Mouse (Mus musculus): ENCODE measurements around the gene Cyp27a1. TPM values are rescaled to one million over a fixed set of nuclear protein-coding genes. Genes with fewer than 3 reads are reported as not detected.

The Cyp27a1 gene
- total and polyA plus RNA-seq, 2 experiments from 2014 or later, result 2.8 to 3.2 TPM

DNA sequence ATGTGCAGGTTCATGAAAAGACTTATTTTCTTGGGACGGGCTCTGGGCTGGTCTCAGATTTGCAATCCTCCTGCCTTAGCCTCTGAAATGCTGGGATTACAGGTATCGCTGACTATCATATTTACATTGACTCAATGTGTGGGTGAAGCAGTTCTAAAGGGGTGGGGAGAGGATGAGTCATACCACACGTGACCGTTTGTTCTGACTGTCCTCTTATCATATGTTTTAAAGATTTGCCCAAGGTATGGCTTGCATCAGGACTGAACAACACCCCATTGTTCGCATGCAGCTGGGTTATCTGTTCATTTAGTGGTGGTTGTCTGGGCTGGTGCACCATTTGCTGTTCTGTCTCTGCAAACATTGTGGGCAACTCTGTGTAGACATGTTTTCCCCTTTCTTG lies 13.3 kb downstream of the Cyp27a1 start:
- no peak for DNase-seq (ENCODE audit: low spot score)
- no peaks in the 10 kb centered on the region for H3K27me3 ChIP-seq (ENCODE audit: insufficient read depth, low read length)
- H3K4me1 ChIP-seq (ENCODE audit: insufficient read depth, low read length), result no peaks in the 10 kb centered on the region
- no peak for ATAC-seq
- WGBS, result 83% methylated on average over 5 of the region's 5 CpGs
- H3K9me3 ChIP-seq (ENCODE audit: low read length), result no peaks in the 10 kb centered on the region
- no peak overlapping the region for H3K4me2 ChIP-seq (ENCODE audit: low read depth, low read length)
- H3K36me3 ChIP-seq (ENCODE audit: insufficient read depth, low read length), result no peaks in the 10 kb centered on the region
- no peak overlapping the region for H3K4me3 ChIP-seq (ENCODE audit: low read length)
- TF ChIP-seq CTCF (IDR thresholded peaks at IDR 0.05; ENCODE audit: low read depth), result no peak
- H3K27ac ChIP-seq, result no peak overlapping the region
- H3K9ac ChIP-seq (replicated peaks; ENCODE audit: low read length), result no peak overlapping the region

DNA sequence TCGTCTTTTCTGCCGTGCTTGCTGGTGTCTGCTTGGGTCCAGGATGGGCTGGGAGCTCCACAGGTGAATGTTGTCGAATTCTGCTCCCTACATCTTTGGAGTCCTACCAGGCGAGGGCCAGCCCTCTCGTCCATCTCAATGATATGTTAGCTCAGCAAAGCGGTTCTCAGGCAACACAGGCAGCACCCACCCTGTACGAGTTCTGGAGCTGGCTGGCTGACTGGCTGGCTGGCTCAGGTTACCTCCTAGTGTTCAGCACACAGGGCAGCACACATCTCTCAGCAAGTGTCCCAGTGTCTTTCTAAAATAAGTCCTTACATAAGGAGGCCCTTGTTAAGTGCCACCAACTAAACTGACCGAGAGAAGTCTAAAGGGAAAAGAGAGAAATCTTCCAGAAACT lies 15.1 kb downstream of the Cyp27a1 start:
- DNase-seq (ENCODE audit: low spot score) (no peak), ATAC-seq (no peak)
- no peak for TF ChIP-seq CTCF (IDR thresholded peaks at IDR 0.05; ENCODE audit: low read depth)
- Histone ChIP-seq H3K4me3 (ENCODE audit: low read length) (no peak overlapping the region), H3K4me2 (ENCODE audit: low read depth, low read length) (no peak overlapping the region), H3K4me1 (ENCODE audit: insufficient read depth, low read length) (no peaks in the 10 kb centered on the region), H3K36me3 (ENCODE audit: insufficient read depth, low read length) (no peaks in the 10 kb centered on the region), H3K9ac (replicated peaks; ENCODE audit: low read length) (no peak overlapping the region), H3K27me3 (ENCODE audit: insufficient read depth, low read length) (no peaks in the 10 kb centered on the region), H3K27ac (no peak overlapping the region), H3K9me3 (ENCODE audit: low read length) (no peaks in the 10 kb centered on the region)
- whole genome bisulfite sequencing, result 84% methylated on average over 8 of the region's 8 CpGs

DNA sequence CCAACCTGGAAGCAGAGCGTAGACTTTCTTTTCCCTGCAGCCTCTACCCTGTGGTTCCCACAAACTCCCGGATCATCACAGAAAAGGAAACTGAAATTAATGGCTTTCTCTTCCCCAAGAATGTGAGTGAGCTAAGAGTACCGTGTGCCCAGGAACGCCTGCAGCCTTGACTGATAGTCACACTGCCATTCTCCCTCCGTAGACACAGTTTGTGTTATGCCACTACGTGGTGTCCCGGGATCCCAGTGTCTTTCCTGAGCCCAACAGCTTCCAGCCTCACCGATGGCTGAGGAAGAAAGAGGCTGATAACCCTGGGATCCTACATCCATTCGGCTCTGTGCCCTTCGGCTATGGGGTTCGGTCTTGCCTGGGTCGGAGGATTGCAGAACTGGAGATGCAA lies 23.6 kb downstream of the Cyp27a1 start:
- no peaks in the 10 kb centered on the region for H3K4me1 ChIP-seq (ENCODE audit: insufficient read depth, low read length)
- ATAC-seq (no peak), DNase-seq (ENCODE audit: low spot score) (no peak)
- no peaks in the 10 kb centered on the region for H3K27me3 ChIP-seq (ENCODE audit: insufficient read depth, low read length)
- no peaks in the 10 kb centered on the region for H3K9me3 ChIP-seq (ENCODE audit: low read length)
- WGBS, result 92% methylated on average over 12 of the region's 12 CpGs
- no peak overlapping the region for H3K4me2 ChIP-seq (ENCODE audit: low read depth, low read length)
- no peak overlapping the region for H3K4me3 ChIP-seq (ENCODE audit: low read length)
- H3K27ac ChIP-seq, result no peak overlapping the region
- no peak overlapping the region for H3K9ac ChIP-seq (replicated peaks; ENCODE audit: low read length)
- no peak for TF ChIP-seq CTCF (IDR thresholded peaks at IDR 0.05; ENCODE audit: low read depth)
- no peaks in the 10 kb centered on the region for H3K36me3 ChIP-seq (ENCODE audit: insufficient read depth, low read length)

DNA sequence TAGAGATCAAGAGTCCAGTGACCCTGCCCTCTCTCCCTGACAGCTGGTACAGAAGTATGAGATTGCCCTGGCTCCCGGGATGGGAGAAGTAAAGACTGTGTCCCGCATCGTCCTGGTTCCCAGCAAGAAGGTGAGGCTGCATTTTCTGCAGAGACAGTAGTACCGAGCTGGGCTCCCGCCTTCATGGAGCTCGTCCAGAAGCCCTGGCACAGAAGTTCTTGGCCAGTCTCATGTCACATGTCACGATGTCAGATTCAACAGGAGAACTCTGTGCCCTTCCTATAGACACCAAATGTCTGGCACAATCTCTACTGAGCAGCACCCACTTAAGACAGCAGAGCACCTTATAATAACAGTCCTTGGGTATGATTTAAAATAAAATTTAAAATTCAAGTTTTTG lies 24.1 kb downstream of the Cyp27a1 start:
- H3K27me3 ChIP-seq (ENCODE audit: insufficient read depth, low read length), result no peaks in the 10 kb centered on the region
- H3K9ac ChIP-seq (replicated peaks; ENCODE audit: low read length), result no peak overlapping the region
- H3K27ac ChIP-seq, result no peak overlapping the region
- no peak for TF ChIP-seq CTCF (IDR thresholded peaks at IDR 0.05; ENCODE audit: low read depth)
- H3K4me2 ChIP-seq (ENCODE audit: low read depth, low read length), result no peak overlapping the region
- H3K4me1 ChIP-seq (ENCODE audit: insufficient read depth, low read length), result no peaks in the 10 kb centered on the region
- H3K9me3 ChIP-seq (ENCODE audit: low read length), result no peaks in the 10 kb centered on the region
- no peak for ATAC-seq
- no peak for DNase-seq (ENCODE audit: low spot score)
- H3K36me3 ChIP-seq (ENCODE audit: insufficient read depth, low read length), result no peaks in the 10 kb centered on the region
- WGBS, result 77% methylated on average over 7 of the region's 7 CpGs
- H3K4me3 ChIP-seq (ENCODE audit: low read length), result no peak overlapping the region

DNA sequence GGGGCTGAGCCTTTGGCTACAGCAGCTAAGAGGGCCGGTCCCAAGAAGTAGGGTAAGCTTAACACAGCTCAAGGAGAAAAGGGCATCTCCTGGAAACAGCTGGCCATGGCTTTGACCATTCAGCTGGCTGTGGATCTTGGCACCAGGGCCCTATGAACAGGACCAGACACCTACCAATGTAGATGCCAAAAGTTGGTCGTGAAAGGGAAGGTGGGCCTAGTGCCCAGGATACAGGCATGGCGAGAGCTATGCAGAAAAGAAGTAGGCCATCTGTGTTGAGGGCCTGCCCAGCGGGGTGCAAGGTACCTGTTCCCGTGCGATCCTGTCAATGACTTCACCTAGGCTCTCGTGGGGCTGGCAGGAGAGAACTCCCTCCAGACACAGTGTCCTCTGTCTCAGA lies 27.5 kb downstream of the Cyp27a1 start:
- Histone ChIP-seq H3K36me3 (ENCODE audit: insufficient read depth, low read length) (no peaks in the 10 kb centered on the region), H3K4me3 (ENCODE audit: low read length) (no peak overlapping the region), H3K9ac (replicated peaks; ENCODE audit: low read length) (no peak overlapping the region), H3K27ac (no peak overlapping the region), H3K27me3 (ENCODE audit: insufficient read depth, low read length) (no peaks in the 10 kb centered on the region), H3K4me2 (ENCODE audit: low read depth, low read length) (no peak overlapping the region), H3K4me1 (ENCODE audit: insufficient read depth, low read length) (no peaks in the 10 kb centered on the region), H3K9me3 (ENCODE audit: low read length) (no peaks in the 10 kb centered on the region)
- DNase-seq (ENCODE audit: low spot score), result no peak
- TF ChIP-seq CTCF (IDR thresholded peaks at IDR 0.05; ENCODE audit: low read depth), result no peak
- 82% methylated on average over 7 of the region's 7 CpGs for WGBS
- ATAC-seq, result no peak

DNA sequence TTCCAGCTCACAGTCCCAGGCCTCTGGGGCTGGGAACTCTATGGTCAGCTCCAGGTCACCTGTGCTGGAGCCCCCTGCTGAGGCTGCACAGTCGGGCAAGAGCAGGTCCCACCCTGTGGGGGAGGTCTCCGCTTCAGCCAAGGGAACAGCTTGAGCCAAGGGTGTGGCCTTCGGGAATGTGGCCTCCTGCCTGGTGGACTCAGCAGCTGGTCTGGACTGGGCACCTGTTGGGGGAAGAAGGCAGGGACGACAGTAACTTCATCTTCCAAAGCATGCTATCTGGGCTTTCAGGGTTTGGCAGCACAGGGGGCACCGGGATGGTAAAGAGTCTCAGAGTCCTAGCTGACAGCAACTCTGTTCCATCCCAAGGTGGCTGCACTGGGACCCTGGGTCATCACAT lies 34.0 kb downstream of the Cyp27a1 start:
- no peaks in the 10 kb centered on the region for H3K36me3 ChIP-seq (ENCODE audit: insufficient read depth, low read length)
- no peak for ATAC-seq
- no peak for TF ChIP-seq CTCF (IDR thresholded peaks at IDR 0.05; ENCODE audit: low read depth)
- no peaks in the 10 kb centered on the region for H3K9me3 ChIP-seq (ENCODE audit: low read length)
- no peak for DNase-seq (ENCODE audit: low spot score)
- H3K27me3 ChIP-seq (ENCODE audit: insufficient read depth, low read length), result peaks cover 18% of the 10 kb centered on the region; the same call in 1 of the 2 replicates
- no peak overlapping the region for H3K4me3 ChIP-seq (ENCODE audit: low read length)
- no peak overlapping the region for H3K9ac ChIP-seq (replicated peaks; ENCODE audit: low read length)
- H3K4me1 ChIP-seq (ENCODE audit: insufficient read depth, low read length), result no peaks in the 10 kb centered on the region
- 77% methylated on average over 5 of the region's 5 CpGs for WGBS
- H3K27ac ChIP-seq, result no peak overlapping the region
- H3K4me2 ChIP-seq (ENCODE audit: low read depth, low read length), result no peak overlapping the region

DNA sequence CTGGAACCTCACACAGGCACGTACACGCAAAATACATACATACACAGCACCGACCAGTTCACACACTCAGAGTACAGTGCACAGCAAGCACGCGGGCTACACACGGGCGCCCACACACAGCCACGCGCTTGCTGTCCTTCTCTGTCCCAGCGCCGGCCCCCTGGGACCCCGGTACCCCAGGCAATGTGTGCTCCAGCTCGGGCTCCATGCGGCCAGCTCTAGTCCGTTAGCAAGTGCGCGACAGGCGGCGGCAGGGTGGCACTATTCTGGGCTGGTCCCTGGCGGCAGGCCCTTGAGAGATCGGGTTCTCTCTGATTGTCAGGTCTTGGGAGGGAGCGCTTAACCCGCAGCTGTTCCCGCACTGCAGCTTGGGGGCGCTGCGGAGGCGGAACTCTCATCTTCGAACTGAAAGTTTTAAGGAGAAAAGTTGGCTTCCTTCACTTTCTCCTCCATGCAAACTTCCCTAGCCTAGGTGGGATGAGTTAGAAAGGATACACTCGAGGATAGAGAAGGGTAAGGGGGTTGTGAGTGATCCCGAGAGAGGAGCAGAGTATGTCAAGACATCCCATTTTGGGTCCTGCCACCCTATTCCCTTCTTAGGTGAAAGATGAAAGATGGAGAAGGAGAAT lies 35.4 kb downstream of the Cyp27a1 start, which contains the start of gene Prkag3:
Gene Prkag3, minus strand, starts transcription at position 579 of the 629 bp plus-strand sequence.
- H3K4me3 ChIP-seq (ENCODE audit: low read length), result peak within 1 kb of the TSS; percentile 10; the same call in 1 of the 2 replicates
- peak; percentile 70 for ATAC-seq

More for the DNA sequence above, 35.4 kb downstream of the Cyp27a1 start, which contains the start of gene Prkag3:
- TF ChIP-seq CTCF (IDR thresholded peaks at IDR 0.05; ENCODE audit: low read depth), result peak; percentile 60
- H3K4me1 ChIP-seq (ENCODE audit: insufficient read depth, low read length), result no peaks in the 10 kb centered on the region
- DNase-seq (ENCODE audit: low spot score), result peak; percentile 64
- peaks cover 18% of the 10 kb centered on the region; the same call in 1 of the 2 replicates for H3K27me3 ChIP-seq (ENCODE audit: insufficient read depth, low read length)
- H3K36me3 ChIP-seq (ENCODE audit: insufficient read depth, low read length), result no peaks in the 10 kb centered on the region
- H3K9me3 ChIP-seq (ENCODE audit: low read length), result no peaks in the 10 kb centered on the region
- no peak within 1 kb of the TSS for H3K27ac ChIP-seq
- peak within 1 kb of the TSS; percentile 48 for H3K4me2 ChIP-seq (ENCODE audit: low read depth, low read length)
- 9% methylated on average over 30 of the region's 30 CpGs for WGBS
- no peak within 1 kb of the TSS for H3K9ac ChIP-seq (replicated peaks; ENCODE audit: low read length)
